In genomic region chr8:118348710-118349489, GRCm38 (mm10) we compare ENCODE assay signal across 28 mouse cellular contexts.
"Had no signal": no experiment of that assay in that cellular context is flagged by ENCODE, and none has a peak within 500 bp of the region (broad histone marks: within the 10 kb centered on the region; RNA-seq: fewer than 3 reads in every experiment).

No protein-coding gene starts in this region.

- H3K36me3 ChIP-seq: heart, embryonic 13.5 days; heart, embryonic 15.5 days; hindbrain, embryonic 10.5 days; hindbrain, embryonic 12.5 days; limb, embryonic 10.5 days; limb, embryonic 12.5 days; liver, embryonic 13.5 days; liver, embryonic 15.5 days had no signal

- ATAC-seq: hindbrain, embryonic 16.5 days; inflammation-experienced regulatory T-cells, adult 6 months had no signal

- H3K27me3 ChIP-seq: heart, embryonic 13.5 days; heart, embryonic 15.5 days; hindbrain, embryonic 12.5 days; limb, embryonic 12.5 days; liver, embryonic 13.5 days; liver, embryonic 15.5 days had no signal

- H3K4me1 ChIP-seq: limb, embryonic 10.5 days; limb, embryonic 12.5 days; liver, embryonic 13.5 days; liver, embryonic 15.5 days had no signal

- H3K9ac ChIP-seq: heart, embryonic 13.5 days; heart, embryonic 15.5 days; hindbrain, embryonic 12.5 days; hindbrain, embryonic 14.5 days; limb, embryonic 12.5 days; liver, embryonic 13.5 days; liver, embryonic 15.5 days had no signal

- H3K9me3 ChIP-seq: heart, embryonic 13.5 days; heart, embryonic 15.5 days; hindbrain, embryonic 10.5 days; hindbrain, embryonic 12.5 days; limb, embryonic 10.5 days; limb, embryonic 12.5 days had no signal

- DNase-seq: gastrocnemius, postnatal 14 days; gastrocnemius, postnatal 36 days; heart, adult 11 months; heart, adult 2 months; heart, postnatal 14 days; heart, postnatal 36 days; kidney, adult 11 months; kidney, adult 2 months; kidney, adult 9 months; kidney, postnatal 10 days; kidney, postnatal 25 days; kidney, postnatal 4 days; liver; liver, embryonic 13.5 days had no signal

- H3K4me2 ChIP-seq: heart, embryonic 11.5 days; heart, embryonic 13.5 days; heart, embryonic 15.5 days; hindbrain, embryonic 12.5 days; hindbrain, embryonic 14.5 days; limb, embryonic 12.5 days; liver, embryonic 11.5 days; liver, embryonic 13.5 days; liver, embryonic 15.5 days had no signal

- H3K4me3 ChIP-seq: heart, adult 2 months; heart, embryonic 13.5 days; heart, embryonic 15.5 days; hindbrain, embryonic 10.5 days; hindbrain, embryonic 12.5 days; layer of hippocampus, adult 2 months; left cerebral cortex, adult 2 months; limb, embryonic 10.5 days; limb, embryonic 12.5 days; liver, embryonic 13.5 days; liver, embryonic 15.5 days had no signal

- H3K27ac ChIP-seq: heart, embryonic 13.5 days; heart, embryonic 15.5 days; hindbrain, embryonic 12.5 days; hindbrain, embryonic 14.5 days; layer of hippocampus, adult 2 months; left cerebral cortex, adult 2 months; limb, embryonic 10.5 days; limb, embryonic 12.5 days; liver, embryonic 13.5 days; liver, embryonic 15.5 days had no signal
